Mouse (Mus musculus) stomach, embryonic 16.5 days (tissue): ENCODE measurements around the gene Gapt. TPM values are rescaled to one million over a fixed set of nuclear protein-coding genes. Genes with fewer than 3 reads are reported as not detected.
"Not testable (repeated sequence)": the region's sequence is repeated elsewhere in the genome, so short reads cannot be mapped to it uniquely, and the experiment has no call there.

Source experiments
- ATAC-seq: fragments of 200-750 bp; cut with Nextera tagmentation; 2 replicates; pipeline ENCODE4 v1.8.0; 2017; ENCODE audit warnings: moderate number of reproducible peaks, moderate TSS enrichment; ENCODE audit not compliant: insufficient read depth, low FRiP score
- H3K27ac ChIP-seq: fragments of 300-500 bp; sonication (generic); 2 replicates; pipeline ENCODE4 v1.5.1; 2014; ENCODE audit warnings: low read length
- H3K27me3 ChIP-seq: fragments of 300-500 bp; sonication (generic); 2 replicates; pipeline ENCODE4 v1.6.1; 2014; ENCODE audit warnings: low read length, control low read depth, mixed read lengths; ENCODE audit not compliant: control insufficient read depth, insufficient read depth
- H3K36me3 ChIP-seq: fragments of 300-500 bp; sonication (generic); 2 replicates; pipeline ENCODE4 v1.6.1; 2014; ENCODE audit warnings: low read length; ENCODE audit not compliant: control insufficient read depth, insufficient read depth
- H3K4me1 ChIP-seq: fragments of 300-500 bp; sonication (generic); 2 replicates; pipeline ENCODE4 v1.6.1; 2014; ENCODE audit warnings: low read length, control low read depth, mixed read lengths; ENCODE audit not compliant: control insufficient read depth, insufficient read depth
- H3K4me2 ChIP-seq: fragments of 300-500 bp; sonication (generic); 2 replicates; pipeline ENCODE4 v1.6.1; 2014; ENCODE audit warnings: low read depth, low read length, mixed read lengths
- H3K4me3 ChIP-seq: fragments of 300-500 bp; sonication (generic); replicated peaks from 2 replicates; pipeline ENCODE4 v1.5.1; 2014; ENCODE audit warnings: mild to moderate bottlenecking, low read length
- H3K9ac ChIP-seq: fragments of 300-500 bp; sonication (generic); 2 replicates; pipeline ENCODE4 v1.6.1; 2014; ENCODE audit warnings: low read length
- H3K9me3 ChIP-seq: fragments of 300-500 bp; sonication (generic); replicated peaks from 2 replicates; pipeline ENCODE4 v1.6.1; 2016; ENCODE audit warnings: low read length, control low read depth; ENCODE audit not compliant: control insufficient read depth
- WGBS: fragments of 180-500 bp; shearing (Covaris S2); extraction: QIAGEN DNeasy Blood & Tissue Kit; methylation state at CpG from one replicate; pipeline ENCODE4 v1.1.7; 2014; 5-methylcytosine and 5-hydroxymethylcytosine counted together
- polyA plus RNA-seq: library from polyadenylated mRNA; unstranded; fragments of >200 nt; fragmentation: Nextera tagmentation; extraction: Ambion mirVana; gene quantifications from 2 replicates; pipeline ENCODE4 v1.2.1, GENCODE M21; 2015

Gapt gene
- polyA plus RNA-seq, 1 experiment from 2014 or later: 0.98 TPM

DNA sequence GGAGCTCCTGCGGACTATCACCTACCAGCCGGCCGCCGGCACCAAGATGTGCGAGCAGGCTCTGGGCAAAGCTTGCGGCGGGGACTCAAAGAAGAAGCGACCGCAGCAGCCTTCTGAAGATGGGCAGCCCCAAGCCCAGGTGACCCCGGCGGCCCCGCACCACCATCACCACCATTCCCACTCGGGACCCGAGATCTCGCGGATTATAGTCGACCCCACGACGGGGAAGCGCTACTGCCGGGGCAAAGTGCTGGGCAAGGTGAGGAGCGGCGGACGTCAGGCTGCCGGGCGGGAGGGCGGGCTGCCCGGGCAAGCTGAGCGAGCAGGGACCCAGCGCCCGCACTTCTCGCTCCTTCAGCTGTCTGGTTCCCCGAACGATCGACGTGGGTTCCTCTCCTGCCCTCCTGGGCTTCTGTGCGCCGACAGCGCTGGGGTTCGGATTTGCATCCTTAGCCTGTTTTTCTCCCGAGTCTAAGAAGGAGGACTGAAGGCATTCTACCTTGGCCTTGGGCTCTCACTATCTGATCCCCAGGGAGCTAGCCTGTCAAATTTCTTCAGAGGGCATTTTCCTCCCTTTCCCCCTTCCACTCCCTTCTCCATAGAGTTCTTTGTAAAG is 38.3 kb upstream of the Gapt start:
- H3K4me2 ChIP-seq: peak overlapping the region; percentile 91
- peak overlapping the region; percentile 90 for H3K27ac ChIP-seq
- H3K4me3 ChIP-seq: peak overlapping the region; percentile 82
- H3K9me3 ChIP-seq: peaks cover 4% of the 10 kb centered on the region; the same call in 1 of the 2 replicates
- peaks cover 11% of the 10 kb centered on the region; the same call in 1 of the 2 replicates for H3K4me1 ChIP-seq
- ATAC-seq: peak; percentile 13; the same call in 1 of the 2 replicates
- peaks cover 22% of the 10 kb centered on the region for H3K36me3 ChIP-seq
- peak overlapping the region; percentile 94 for H3K9ac ChIP-seq
- WGBS: under 1% methylated on average over 41 of the region's 41 CpGs
- H3K27me3 ChIP-seq: no peaks in the 10 kb centered on the region

- Histone ChIP-seq H3K4me1 (peaks cover 11% of the 10 kb centered on the region; the same call in 1 of the 2 replicates), H3K27ac (peak within 1 kb of the TSS; percentile 93), H3K9me3 (peaks cover 6% of the 10 kb centered on the region; the same call in 1 of the 2 replicates), H3K27me3 (no peaks in the 10 kb centered on the region), H3K9ac (peak within 1 kb of the TSS; percentile 94), H3K4me3 (peak within 1 kb of the TSS; percentile 82), H3K4me2 (peak within 1 kb of the TSS; percentile 91), H3K36me3 (peaks cover 21% of the 10 kb centered on the region)
- under 1% methylated on average over 71 of the region's 71 CpGs for WGBS
- ATAC-seq: peak; percentile 95
Measured at GRCm38 (mm10) chr13:110394291-110395178, 37.5 kb upstream of the Gapt start, which contains the start of gene Plk2. Gene Plk2 (plus strand): TSS chr13:110395046.

GRCm38 (mm10) chr13:110392631-110393030 is 35.6 kb upstream of the Gapt start:
- H3K27me3 ChIP-seq: no peaks in the 10 kb centered on the region
- 0 out of 2 replicates have a peak, but pooled peaks cover 2% of the 10 kb centered on the region for H3K9me3 ChIP-seq
- no peak overlapping the region for H3K4me2 ChIP-seq
- no peak overlapping the region for H3K4me3 ChIP-seq
- peaks cover 5% of the 10 kb centered on the region; the same call in 1 of the 2 replicates for H3K4me1 ChIP-seq
- WGBS: 40% methylated on average over 3 of the region's 3 CpGs
- H3K27ac ChIP-seq: no peak overlapping the region
- peaks cover 2% of the 10 kb centered on the region for H3K36me3 ChIP-seq
- ATAC-seq: no peak
- no peak overlapping the region for H3K9ac ChIP-seq

DNA sequence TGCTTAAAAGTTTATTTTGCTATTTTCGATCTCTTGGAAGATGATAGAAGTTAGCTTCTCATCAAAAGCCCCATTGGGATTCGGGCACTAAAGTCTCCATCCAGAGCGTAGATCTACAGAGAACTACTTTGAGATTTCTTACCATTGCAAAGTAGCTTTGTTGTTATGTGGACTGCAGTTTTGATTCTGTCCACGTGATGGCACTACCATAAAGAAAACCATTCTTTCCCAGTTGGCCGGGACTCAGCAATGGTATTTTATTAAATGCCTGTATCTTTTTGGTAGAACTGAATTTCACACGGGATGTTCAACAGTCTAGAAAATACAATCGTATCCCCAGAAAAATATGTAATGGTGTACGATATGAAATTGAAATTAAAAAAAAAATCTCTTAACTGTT is 35.2 kb upstream of the Gapt start:
- H3K4me2 ChIP-seq: no peak overlapping the region
- H3K9ac ChIP-seq: no peak overlapping the region
- 15% methylated on average over 8 of the region's 8 CpGs for WGBS
- H3K27ac ChIP-seq: no peak overlapping the region
- H3K36me3 ChIP-seq: no peaks in the 10 kb centered on the region
- 0 out of 2 replicates have a peak, but pooled peaks cover 2% of the 10 kb centered on the region for H3K4me1 ChIP-seq
- H3K9me3 ChIP-seq: 0 out of 2 replicates have a peak, but pooled peaks cover 2% of the 10 kb centered on the region
- no peak overlapping the region for H3K4me3 ChIP-seq
- H3K27me3 ChIP-seq: no peaks in the 10 kb centered on the region
- no peak for ATAC-seq

GRCm38 (mm10) chr13:110384514-110384913 is 27.5 kb upstream of the Gapt start:
- Histone ChIP-seq H3K4me3 (no peak overlapping the region), H3K27me3 (no peaks in the 10 kb centered on the region), H3K4me1 (no peaks in the 10 kb centered on the region), H3K36me3 (no peaks in the 10 kb centered on the region), H3K27ac (no peak overlapping the region), H3K9me3 (no peaks in the 10 kb centered on the region), H3K9ac (no peak overlapping the region), H3K4me2 (no peak overlapping the region)
- 64% methylated on average over 6 of the region's 6 CpGs for WGBS
- ATAC-seq: no peak

- Histone ChIP-seq H3K9me3 (no peaks in the 10 kb centered on the region), H3K27me3 (no peaks in the 10 kb centered on the region), H3K4me2 (no peak overlapping the region), H3K9ac (no peak overlapping the region), H3K4me1 (no peaks in the 10 kb centered on the region), H3K27ac (no peak overlapping the region), H3K36me3 (no peaks in the 10 kb centered on the region), H3K4me3 (no peak overlapping the region)
- 17% methylated on average over 5 of the region's 5 CpGs for WGBS
- ATAC-seq: no peak
Measured at GRCm38 (mm10) chr13:110382447-110382901, 25.5 kb upstream of the Gapt start.

- H3K27ac ChIP-seq: no peak overlapping the region
- 95% methylated on average over 1 of the region's 1 CpGs for WGBS
- no peak for ATAC-seq
Measured at GRCm38 (mm10) chr13:110369673-110370072, 12.7 kb upstream of the Gapt start.

GRCm38 (mm10) chr13:110368556-110369040 is 11.6 kb upstream of the Gapt start:
- H3K27ac ChIP-seq, H3K4me1 ChIP-seq, ATAC-seq, H3K27me3 ChIP-seq, H3K9me3 ChIP-seq, H3K4me3 ChIP-seq, H3K36me3 ChIP-seq, H3K4me2 ChIP-seq, H3K9ac ChIP-seq: not testable (repeated sequence)
- WGBS: 61% methylated on average over 6 of the region's 6 CpGs

More at GRCm38 (mm10) chr13:110369673-110370072, 12.7 kb upstream of the Gapt start:
- Histone ChIP-seq H3K4me1 (no peaks in the 10 kb centered on the region), H3K9ac (no peak overlapping the region), H3K4me3 (no peak overlapping the region), H3K36me3 (no peaks in the 10 kb centered on the region), H3K9me3 (no peaks in the 10 kb centered on the region), H3K27me3 (no peaks in the 10 kb centered on the region), H3K4me2 (no peak overlapping the region)
